Mouse (Mus musculus) lung, embryonic 14.5 days (tissue): ENCODE results near the gene Eci3. TPM values are rescaled to one million over a fixed set of nuclear protein-coding genes. Genes with fewer than 3 reads are reported as not detected.
"Not testable (repeated sequence)": the region's sequence is repeated elsewhere in the genome, so short reads cannot be mapped to it uniquely, and the experiment has no call there.

ENCODE experiments used
- ATAC-seq: fragments of 200-750 bp; cut with Nextera tagmentation; 2 replicates; pipeline ENCODE4 v1.8.0; 2017; ENCODE audit warnings: mild to moderate bottlenecking, moderate TSS enrichment, moderate library complexity; ENCODE audit not compliant: insufficient read depth
- DNase-seq: peaks from one replicate; pipeline ENCODE4 v3.0.0-alpha.2; 2015
- H3K27ac ChIP-seq: fragments of 300-500 bp; sonication (generic); 2 replicates; pipeline ENCODE4 v1.5.1; 2014; ENCODE audit warnings: low read depth, mild to moderate bottlenecking, moderate library complexity
- H3K27me3 ChIP-seq: fragments of 300-500 bp; sonication (generic); 2 replicates; pipeline ENCODE4 v1.6.1; 2014; ENCODE audit warnings: low read length, control low read depth; ENCODE audit not compliant: insufficient read depth
- H3K36me3 ChIP-seq: fragments of 300-500 bp; sonication (generic); 2 replicates; pipeline ENCODE4 v1.6.1; 2014; ENCODE audit warnings: control low read depth; ENCODE audit not compliant: insufficient read depth
- H3K4me1 ChIP-seq: fragments of 300-500 bp; sonication (generic); 2 replicates; pipeline ENCODE4 v1.6.1; 2014; ENCODE audit warnings: antibody characterized with exemption, control low read depth; ENCODE audit not compliant: insufficient read depth
- H3K4me2 ChIP-seq: fragments of 300-500 bp; sonication (generic); 2 replicates; pipeline ENCODE4 v1.6.1; 2014; ENCODE audit warnings: mild to moderate bottlenecking
- H3K4me3 ChIP-seq: fragments of 300-500 bp; sonication (generic); 2 replicates; pipeline ENCODE4 v1.5.1; 2014; ENCODE audit warnings: low read depth, low read length
- H3K9ac ChIP-seq: fragments of 300-500 bp; sonication (generic); 2 replicates; pipeline ENCODE4 v1.6.1; 2014
- H3K9me3 ChIP-seq: fragments of 300-500 bp; sonication (generic); 2 replicates; pipeline ENCODE4 v1.6.1; 2016; ENCODE audit warnings: low read depth, low read length, control low read depth
- CTCF ChIP-seq: IDR thresholded peaks from 2 replicates; pipeline ENCODE4 v1.5.1; 2016; ENCODE audit warnings: antibody characterized with exemption, low read depth
- WGBS: fragments of 180-500 bp; shearing (Covaris S2); extraction: QIAGEN DNeasy Blood & Tissue Kit; methylation state at CpG from one replicate; pipeline ENCODE4 v1.1.7; 2014; 5-methylcytosine and 5-hydroxymethylcytosine counted together
- polyA plus RNA-seq: library from polyadenylated mRNA; unstranded; fragments of >200 nt; fragmentation: Nextera tagmentation; extraction: Ambion mirVana; gene quantifications from 2 replicates; pipeline ENCODE4 v1.2.1, GENCODE M21; 2014

Gene Eci3
- polyA plus RNA-seq, 1 experiment from 2014 or later, result 0.45 TPM

GRCm38 (mm10) chr13:34977410-34977809 lies 13.8 kb upstream of the Eci3 start:
- DNase-seq (no peak), ATAC-seq (no peak)
- 90% methylated on average over 3 of the region's 3 CpGs for WGBS
- H3K9me3 ChIP-seq, result no peaks in the 10 kb centered on the region
- H3K9ac ChIP-seq, result no peak overlapping the region
- no peak for TF ChIP-seq CTCF
- H3K27me3 ChIP-seq, result no peaks in the 10 kb centered on the region
- no peaks in the 10 kb centered on the region for H3K4me1 ChIP-seq
- no peak overlapping the region for H3K4me2 ChIP-seq
- no peak overlapping the region for H3K4me3 ChIP-seq
- H3K36me3 ChIP-seq, result peaks cover 52% of the 10 kb centered on the region
- H3K27ac ChIP-seq, result no peak overlapping the region

GRCm38 (mm10) chr13:34976116-34976515 lies 12.5 kb upstream of the Eci3 start:
- TF ChIP-seq CTCF, result no peak
- DNase-seq, result no peak
- H3K9ac ChIP-seq, result no peak overlapping the region
- peaks cover 41% of the 10 kb centered on the region for H3K36me3 ChIP-seq
- H3K4me1 ChIP-seq, result no peaks in the 10 kb centered on the region
- no peak overlapping the region for H3K4me3 ChIP-seq
- no peaks in the 10 kb centered on the region for H3K27me3 ChIP-seq
- no peak overlapping the region for H3K27ac ChIP-seq
- no peak for ATAC-seq
- no peaks in the 10 kb centered on the region for H3K9me3 ChIP-seq
- no peak overlapping the region for H3K4me2 ChIP-seq
- 89% methylated on average over 4 of the region's 4 CpGs for WGBS

- peak; percentile 25 for DNase-seq
- no peak overlapping the region for H3K4me2 ChIP-seq
- peaks cover 20% of the 10 kb centered on the region for H3K36me3 ChIP-seq
These were observed 10.2 kb upstream of the Eci3 start for GRCm38 (mm10) chr13:34973770-34974169.

GRCm38 (mm10) chr13:34973149-34973548 lies 9.5 kb upstream of the Eci3 start:
- WGBS, result 32% methylated on average over 1 of the region's 1 CpGs
- DNase-seq, result peak; percentile 75
- Histone ChIP-seq H3K27me3 (no peaks in the 10 kb centered on the region), H3K4me2 (no peak overlapping the region), H3K27ac (no peak overlapping the region), H3K9ac (no peak overlapping the region), H3K9me3 (no peaks in the 10 kb centered on the region), H3K4me3 (no peak overlapping the region), H3K4me1 (no peaks in the 10 kb centered on the region), H3K36me3 (peaks cover 14% of the 10 kb centered on the region)
- peak; percentile 61 for TF ChIP-seq CTCF
- ATAC-seq, result no peak

More at GRCm38 (mm10) chr13:34973770-34974169, 10.2 kb upstream of the Eci3 start:
- Histone ChIP-seq H3K9me3 (no peaks in the 10 kb centered on the region), H3K27me3 (no peaks in the 10 kb centered on the region), H3K27ac (no peak overlapping the region), H3K4me3 (no peak overlapping the region), H3K9ac (no peak overlapping the region), H3K4me1 (no peaks in the 10 kb centered on the region)
- ATAC-seq, result no peak
- TF ChIP-seq CTCF, result peak; percentile 29; the same call in 1 of the 2 replicates
- WGBS, result 55% methylated on average over 1 of the region's 1 CpGs

GRCm38 (mm10) chr13:34972456-34972855 lies 8.8 kb upstream of the Eci3 start:
- not testable (repeated sequence) for ATAC-seq, H3K4me3 ChIP-seq, H3K9me3 ChIP-seq, H3K9ac ChIP-seq, H3K36me3 ChIP-seq, H3K4me1 ChIP-seq, H3K4me2 ChIP-seq, H3K27me3 ChIP-seq, DNase-seq, H3K27ac ChIP-seq

- not testable (repeated sequence) for ATAC-seq, H3K9me3 ChIP-seq, H3K36me3 ChIP-seq, DNase-seq, H3K27ac ChIP-seq, H3K4me2 ChIP-seq, H3K9ac ChIP-seq, H3K27me3 ChIP-seq, H3K4me3 ChIP-seq, H3K4me1 ChIP-seq
- WGBS, result 68% methylated on average over 9 of the region's 9 CpGs
These were observed 2.0 kb upstream of the Eci3 start for GRCm38 (mm10) chr13:34965647-34966046.

GRCm38 (mm10) chr13:34964866-34965265 lies 1.3 kb upstream of the Eci3 start:
- no peak for ATAC-seq
- Histone ChIP-seq H3K4me1 (peaks cover 3% of the 10 kb centered on the region), H3K36me3 (no peaks in the 10 kb centered on the region), H3K9me3 (no peaks in the 10 kb centered on the region), H3K27ac (no peak overlapping the region), H3K4me3 (peak overlapping the region; percentile 43), H3K9ac (no peak overlapping the region), H3K27me3 (peaks cover 7% of the 10 kb centered on the region; the same call in 1 of the 2 replicates), H3K4me2 (peak overlapping the region; percentile 77; the same call in 1 of the 2 replicates)
- DNase-seq, result no peak
- WGBS, result 19% methylated on average over 5 of the region's 5 CpGs
- TF ChIP-seq CTCF, result no peak

GRCm38 (mm10) chr13:34964419-34964818 lies 809 bp upstream of the Eci3 start:
- ATAC-seq (no peak), DNase-seq (peak; percentile 4)
- Histone ChIP-seq H3K9me3 (no peaks in the 10 kb centered on the region), H3K4me2 (peak overlapping the region; percentile 77), H3K4me3 (peak overlapping the region; percentile 43), H3K36me3 (no peaks in the 10 kb centered on the region), H3K27me3 (peaks cover 7% of the 10 kb centered on the region; the same call in 1 of the 2 replicates), H3K9ac (no peak overlapping the region), H3K27ac (no peak overlapping the region), H3K4me1 (peaks cover 3% of the 10 kb centered on the region)
- 5% methylated on average over 14 of the region's 14 CpGs for WGBS
- no peak for TF ChIP-seq CTCF
